Mouse (Mus musculus) olfactory bulb, adult 2 months (tissue): Measurements from ENCODE around the gene Sf3a2. TPM values are rescaled to one million over a fixed set of nuclear protein-coding genes. Genes with fewer than 3 reads are reported as not detected.

Experiments
- H3K27ac ChIP-seq: fragments of 200-500 bp; 2 replicates; pipeline ENCODE4 v1.5.1; 2012; ENCODE audit warnings: low read depth, low read length; ENCODE audit not compliant: insufficient read depth
- H3K4me1 ChIP-seq: fragments of 200-500 bp; 2 replicates; pipeline ENCODE4 v1.6.1; 2012; ENCODE audit warnings: low read length; ENCODE audit not compliant: control insufficient read depth, insufficient read depth
- H3K4me3 ChIP-seq: fragments of 200-500 bp; 2 replicates; pipeline ENCODE4 v1.5.1; 2012; ENCODE audit warnings: mild to moderate bottlenecking, low read depth, low read length, moderate library complexity; ENCODE audit not compliant: insufficient read depth
- CTCF ChIP-seq: fragments of 200-500 bp; IDR thresholded peaks from 2 replicates; pipeline ENCODE4 v1.5.1; 2012; ENCODE audit warnings: low read depth, mild to moderate bottlenecking, low read length, moderate library complexity; ENCODE audit not compliant: insufficient read depth
- POLR2A ChIP-seq: fragments of 200-500 bp; IDR thresholded peaks from 2 replicates; pipeline ENCODE4 v1.6.1; 2012; ENCODE audit warnings: mild to moderate bottlenecking, low read depth, low read length, moderate library complexity; ENCODE audit not compliant: insufficient read depth
- WGBS: fragments of 180-500 bp; shearing (Covaris S2); methylation state at CpG from one replicate; pipeline ENCODE4 v1.1.7; 2018; 5-methylcytosine and 5-hydroxymethylcytosine counted together
- polyA plus RNA-seq: library from polyadenylated mRNA; stranded (reverse); fragments of >200 nt; gene quantifications from 2 replicates; pipeline ENCODE4 v1.2.4, GENCODE M21; 2012; ENCODE audit warnings: low replicate concordance; ENCODE audit not compliant: missing spikeins, insufficient read depth, insufficient read length

Sf3a2 gene
- polyA plus RNA-seq, 1 experiment, result not detected

- TF ChIP-seq POLR2A (no peak), CTCF (no peak)
- Histone ChIP-seq H3K4me1 (peaks cover 44% of the 10 kb centered on the region), H3K4me3 (peak overlapping the region; percentile 67), H3K27ac (peak overlapping the region; percentile 65)
- WGBS, result 31% methylated on average over 4 of the region's 4 CpGs
Observed at GRCm38 (mm10) chr10:80756967-80757366, 41.0 kb upstream of the Sf3a2 start.

GRCm38 (mm10) chr10:80757717-80758116, 40.3 kb upstream of the Sf3a2 start:
- 11% methylated on average over 5 of the region's 5 CpGs for WGBS
- peaks cover 42% of the 10 kb centered on the region for H3K4me1 ChIP-seq
- TF ChIP-seq POLR2A (no peak), CTCF (peak; percentile 43; the same call in 1 of the 2 replicates)
- H3K4me3 ChIP-seq, result peak overlapping the region; percentile 16
- peak overlapping the region; percentile 65 for H3K27ac ChIP-seq

GRCm38 (mm10) chr10:80758651-80759050, 39.3 kb upstream of the Sf3a2 start:
- TF ChIP-seq POLR2A (no peak), CTCF (no peak)
- WGBS, result 30% methylated on average over 7 of the region's 7 CpGs
- peaks cover 42% of the 10 kb centered on the region for H3K4me1 ChIP-seq

GRCm38 (mm10) chr10:80760596-80761524, 37.1 kb upstream of the Sf3a2 start:
- peaks cover 53% of the 10 kb centered on the region for H3K4me1 ChIP-seq
- WGBS, result 73% methylated on average over 4 of the region's 4 CpGs
- no peak for TF ChIP-seq POLR2A
- TF ChIP-seq CTCF, result no peak
- H3K27ac ChIP-seq, result no peak overlapping the region
- H3K4me3 ChIP-seq, result no peak overlapping the region

More at GRCm38 (mm10) chr10:80758651-80759050, 39.3 kb upstream of the Sf3a2 start:
- Histone ChIP-seq H3K27ac (peak overlapping the region; percentile 65; the same call in 1 of the 2 replicates), H3K4me3 (no peak overlapping the region)

GRCm38 (mm10) chr10:80761821-80762220, 36.2 kb upstream of the Sf3a2 start:
- H3K4me3 ChIP-seq, result no peak overlapping the region
- H3K4me1 ChIP-seq, result peaks cover 48% of the 10 kb centered on the region
- no peak overlapping the region for H3K27ac ChIP-seq
- WGBS, result 63% methylated on average over 3 of the region's 3 CpGs
- TF ChIP-seq POLR2A, result no peak
- TF ChIP-seq CTCF, result no peak

- peaks cover 32% of the 10 kb centered on the region for H3K4me1 ChIP-seq
- no peak for TF ChIP-seq CTCF
- TF ChIP-seq POLR2A, result no peak
- H3K4me3 ChIP-seq, result no peak overlapping the region
- H3K27ac ChIP-seq, result 0 out of 2 replicates have a peak overlapping the region, but pooled peaks have one; percentile 6
- 85% methylated on average over 2 of the region's 2 CpGs for WGBS
Observed at GRCm38 (mm10) chr10:80763502-80763901, 34.5 kb upstream of the Sf3a2 start.

- Histone ChIP-seq H3K4me1 (peaks cover 24% of the 10 kb centered on the region), H3K4me3 (no peak overlapping the region), H3K27ac (no peak overlapping the region)
- TF ChIP-seq CTCF (no peak), POLR2A (no peak)
- WGBS, result 69% methylated on average over 2 of the region's 2 CpGs
Observed at GRCm38 (mm10) chr10:80765746-80766145, 32.3 kb upstream of the Sf3a2 start.

- TF ChIP-seq POLR2A (no peak), CTCF (no peak)
- Histone ChIP-seq H3K4me3 (no peak overlapping the region), H3K4me1 (peaks cover 19% of the 10 kb centered on the region), H3K27ac (no peak overlapping the region)
- WGBS, result 72% methylated on average over 10 of the region's 10 CpGs
Observed at GRCm38 (mm10) chr10:80766161-80766815, 31.7 kb upstream of the Sf3a2 start.

GRCm38 (mm10) chr10:80768365-80768764, 29.6 kb upstream of the Sf3a2 start:
- Histone ChIP-seq H3K4me3 (no peak overlapping the region), H3K4me1 (peaks cover 24% of the 10 kb centered on the region), H3K27ac (no peak overlapping the region)
- TF ChIP-seq CTCF, result no peak
- no peak for TF ChIP-seq POLR2A
- 81% methylated on average over 6 of the region's 6 CpGs for WGBS
